Mouse (Mus musculus): Measurements from ENCODE around the gene Arl5a. TPM values are rescaled to one million over a fixed set of nuclear protein-coding genes. Genes with fewer than 3 reads are reported as not detected.

The Arl5a gene
- polyA plus RNA-seq, 1 experiment from 2014 or later = 45.8 TPM

Other genes with a start within 250 kb of the Arl5a start
- 10.6 and 20.1 TPM in 2 replicates for gene Neb, start 46.4 kb downstream of the Arl5a start, polyA plus RNA-seq (2015; fragmentation: Nextera tagmentation; extraction: Ambion mirVana)

Measured in kidney, embryonic 15.5 days (tissue).